Mouse (Mus musculus) kidney, embryonic 14.5 days (tissue): ENCODE results near the gene Per3. TPM values are rescaled to one million over a fixed set of nuclear protein-coding genes. Genes with fewer than 3 reads are reported as not detected.

ENCODE experiments used
- ATAC-seq: fragments of 200-750 bp; cut with Nextera tagmentation; 2 replicates; pipeline ENCODE4 v1.8.0; 2017; ENCODE audit warnings: moderate number of reproducible peaks, mild to moderate bottlenecking, moderate TSS enrichment, moderate library complexity; ENCODE audit not compliant: low FRiP score, low TSS enrichment
- H3K27ac ChIP-seq: fragments of 300-500 bp; sonication (generic); 2 replicates; pipeline ENCODE4 v1.5.1; 2014; ENCODE audit warnings: low read depth, mild to moderate bottlenecking, low read length, moderate library complexity, mixed read lengths
- H3K27me3 ChIP-seq: fragments of 300-500 bp; sonication (generic); 2 replicates; pipeline ENCODE4 v1.6.1; 2014; ENCODE audit warnings: mild to moderate bottlenecking, low read length; ENCODE audit not compliant: control insufficient read depth, insufficient read depth
- H3K36me3 ChIP-seq: fragments of 300-500 bp; sonication (generic); 2 replicates; pipeline ENCODE4 v1.6.1; 2014; ENCODE audit warnings: low read length, mixed read lengths; ENCODE audit not compliant: control insufficient read depth, insufficient read depth
- H3K4me1 ChIP-seq: fragments of 300-500 bp; sonication (generic); 2 replicates; pipeline ENCODE4 v1.6.1; 2014; ENCODE audit warnings: low read length, mixed read lengths; ENCODE audit not compliant: control insufficient read depth, insufficient read depth
- H3K4me2 ChIP-seq: fragments of 300-500 bp; sonication (generic); replicated peaks from 2 replicates; pipeline ENCODE4 v1.6.1; 2014; ENCODE audit warnings: low read depth, mild to moderate bottlenecking, low read length
- H3K4me3 ChIP-seq: fragments of 300-500 bp; sonication (generic); 2 replicates; pipeline ENCODE4 v1.5.1; 2014; ENCODE audit warnings: mild to moderate bottlenecking, low read length
- H3K9ac ChIP-seq: fragments of 300-500 bp; sonication (generic); 2 replicates; pipeline ENCODE4 v1.6.1; 2014; ENCODE audit warnings: low read depth, mild to moderate bottlenecking, low read length, moderate library complexity
- H3K9me3 ChIP-seq: fragments of 300-500 bp; sonication (generic); 2 replicates; pipeline ENCODE4 v1.6.1; 2016; ENCODE audit warnings: low read length; ENCODE audit not compliant: control insufficient read depth
- WGBS: fragments of 180-500 bp; shearing (Covaris S2); extraction: QIAGEN DNeasy Blood & Tissue Kit; methylation state at CpG from one replicate; pipeline ENCODE4 v1.1.7; 2014; 5-methylcytosine and 5-hydroxymethylcytosine counted together
- polyA plus RNA-seq: library from polyadenylated mRNA; unstranded; fragments of >200 nt; fragmentation: Nextera tagmentation; extraction: Ambion mirVana; gene quantifications from 2 replicates; pipeline ENCODE4 v1.2.1, GENCODE M21; 2014

Per3 gene
- polyA plus RNA-seq, 1 experiment from 2014 or later, result 8.8 TPM

DNA sequence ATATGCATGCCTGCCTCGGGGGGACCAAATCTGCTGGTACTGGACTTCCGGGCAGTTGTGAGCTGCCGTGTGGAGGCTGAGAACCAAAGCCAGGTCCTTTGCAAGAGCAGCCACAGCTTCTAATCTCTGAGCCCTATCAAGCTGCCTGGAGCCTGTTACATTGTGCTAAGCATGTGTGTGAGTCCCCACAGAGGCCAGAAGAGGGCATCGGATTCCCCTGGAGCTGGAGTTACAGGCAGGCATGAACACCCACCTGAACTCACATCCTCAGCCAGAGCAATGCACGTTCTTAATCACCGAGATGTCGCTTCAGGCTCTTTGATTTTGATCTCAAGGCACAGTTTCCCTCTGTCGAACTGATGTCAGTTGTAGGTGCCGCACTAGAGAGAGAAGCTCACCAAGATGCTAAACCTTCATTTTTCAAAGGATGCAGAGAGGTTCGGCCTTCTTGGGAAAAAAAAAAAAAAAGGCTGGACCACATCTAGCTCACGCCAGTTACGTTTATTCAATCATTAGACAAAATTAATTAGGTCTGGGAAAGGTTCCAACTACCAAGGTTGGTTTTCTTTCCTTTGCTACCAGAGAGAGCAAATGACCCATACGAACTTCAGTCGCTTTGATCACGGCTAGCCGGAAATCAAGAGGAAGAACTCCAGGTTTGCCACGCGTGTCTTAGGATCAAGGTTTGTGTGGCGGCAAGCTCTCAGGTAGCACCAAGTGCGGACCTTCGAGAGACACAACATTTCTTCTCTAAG, 66.1 kb downstream of the Per3 start:
- no peaks in the 10 kb centered on the region for H3K27me3 ChIP-seq
- H3K36me3 ChIP-seq, result no peaks in the 10 kb centered on the region
- H3K9ac ChIP-seq, result no peak overlapping the region
- H3K4me1 ChIP-seq, result no peaks in the 10 kb centered on the region
- ATAC-seq, result no peak
- no peak overlapping the region for H3K27ac ChIP-seq
- no peak overlapping the region for H3K4me2 ChIP-seq
- no peak overlapping the region for H3K4me3 ChIP-seq
- 67% methylated on average over 21 of the region's 21 CpGs for WGBS
- H3K9me3 ChIP-seq, result no peaks in the 10 kb centered on the region

GRCm38 (mm10) chr4:150975145-150975544, 69.3 kb downstream of the Per3 start:
- Histone ChIP-seq H3K4me3 (no peak overlapping the region), H3K27me3 (no peaks in the 10 kb centered on the region), H3K9ac (no peak overlapping the region), H3K4me1 (no peaks in the 10 kb centered on the region), H3K27ac (no peak overlapping the region), H3K4me2 (no peak overlapping the region), H3K36me3 (no peaks in the 10 kb centered on the region), H3K9me3 (no peaks in the 10 kb centered on the region)
- no peak for ATAC-seq
- 38% methylated on average over 1 of the region's 1 CpGs for WGBS

- WGBS, result 84% methylated on average over 8 of the region's 8 CpGs
- H3K36me3 ChIP-seq, result no peaks in the 10 kb centered on the region
- no peak for ATAC-seq
- H3K4me2 ChIP-seq, result no peak overlapping the region
- no peak overlapping the region for H3K9ac ChIP-seq
- no peaks in the 10 kb centered on the region for H3K27me3 ChIP-seq
- no peak overlapping the region for H3K4me3 ChIP-seq
- H3K4me1 ChIP-seq, result no peaks in the 10 kb centered on the region
- H3K9me3 ChIP-seq, result no peaks in the 10 kb centered on the region
- no peak overlapping the region for H3K27ac ChIP-seq
These were observed 71.2 kb downstream of the Per3 start for GRCm38 (mm10) chr4:150973264-150973663.

DNA sequence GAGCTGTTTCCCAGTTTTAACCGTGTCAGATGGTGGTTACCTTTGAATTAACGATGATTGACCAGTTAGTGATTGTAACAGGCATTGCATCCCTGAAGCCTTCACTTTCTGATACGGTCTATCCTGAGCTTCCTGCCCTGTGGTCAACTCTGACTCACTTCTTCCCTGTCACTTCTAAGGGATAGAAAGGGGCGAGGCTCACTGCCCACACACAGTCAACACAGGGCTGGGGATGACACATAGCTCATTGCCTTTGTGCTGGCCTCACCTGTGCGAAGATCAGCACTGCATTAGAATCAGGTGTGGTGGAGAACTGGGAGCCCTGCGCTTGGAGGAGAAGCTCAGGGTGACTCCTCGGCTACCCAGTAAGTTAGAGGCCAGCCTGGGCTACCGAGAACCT, 75.5 kb downstream of the Per3 start:
- H3K36me3 ChIP-seq, result no peaks in the 10 kb centered on the region
- WGBS, result 86% methylated on average over 8 of the region's 8 CpGs
- H3K27ac ChIP-seq, result no peak overlapping the region
- H3K4me1 ChIP-seq, result 0 out of 2 replicates have a peak, but pooled peaks cover 6% of the 10 kb centered on the region
- no peak overlapping the region for H3K9ac ChIP-seq
- H3K4me2 ChIP-seq, result no peak overlapping the region
- H3K27me3 ChIP-seq, result no peaks in the 10 kb centered on the region
- no peak for ATAC-seq
- no peaks in the 10 kb centered on the region for H3K9me3 ChIP-seq
- no peak overlapping the region for H3K4me3 ChIP-seq

DNA sequence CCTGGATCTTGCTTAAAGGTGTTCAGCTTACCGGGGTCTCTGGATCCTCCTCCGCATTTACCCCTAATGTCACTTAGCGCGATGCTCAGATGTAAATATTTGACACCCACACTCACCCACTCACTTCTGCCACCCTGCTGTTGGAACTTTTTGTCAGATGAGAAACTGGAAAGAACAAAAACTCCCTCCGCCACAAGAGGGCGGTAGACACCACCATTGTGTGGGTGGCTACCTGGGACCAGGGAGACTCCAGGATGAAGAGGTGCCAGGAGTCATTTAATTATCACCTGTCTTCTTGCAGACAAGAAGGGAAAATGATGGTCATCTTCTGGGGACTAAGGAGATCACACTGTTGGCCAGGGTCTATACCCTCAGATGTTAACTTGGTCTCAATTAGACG, 77.9 kb downstream of the Per3 start:
- no peak; the same call in 1 of the 2 replicates for ATAC-seq
- 0 out of 2 replicates have a peak, but pooled peaks cover 6% of the 10 kb centered on the region for H3K4me1 ChIP-seq
- H3K9me3 ChIP-seq, result no peaks in the 10 kb centered on the region
- no peak overlapping the region for H3K4me2 ChIP-seq
- no peak overlapping the region for H3K9ac ChIP-seq
- 19% methylated on average over 7 of the region's 7 CpGs for WGBS
- no peaks in the 10 kb centered on the region for H3K27me3 ChIP-seq
- H3K36me3 ChIP-seq, result no peaks in the 10 kb centered on the region
- no peak overlapping the region for H3K4me3 ChIP-seq
- H3K27ac ChIP-seq, result no peak overlapping the region

- H3K9me3 ChIP-seq, result no peaks in the 10 kb centered on the region
- no peak overlapping the region for H3K4me2 ChIP-seq
- WGBS, result 74% methylated on average over 11 of the region's 11 CpGs
- no peak; the same call in 1 of the 2 replicates for ATAC-seq
- 0 out of 2 replicates have a peak, but pooled peaks cover 6% of the 10 kb centered on the region for H3K4me1 ChIP-seq
- H3K9ac ChIP-seq, result no peak overlapping the region
- H3K36me3 ChIP-seq, result no peaks in the 10 kb centered on the region
- no peak overlapping the region for H3K4me3 ChIP-seq
- H3K27ac ChIP-seq, result no peak overlapping the region
- no peaks in the 10 kb centered on the region for H3K27me3 ChIP-seq
These were observed 78.9 kb downstream of the Per3 start for GRCm38 (mm10) chr4:150965555-150965951.

GRCm38 (mm10) chr4:150964635-150965554, 79.6 kb downstream of the Per3 start:
- H3K4me2 ChIP-seq, result peak overlapping the region; percentile 33
- no peak overlapping the region for H3K9ac ChIP-seq
- WGBS, result 13% methylated on average over 25 of the region's 25 CpGs
- H3K36me3 ChIP-seq, result no peaks in the 10 kb centered on the region
- 0 out of 2 replicates have a peak, but pooled peaks cover 6% of the 10 kb centered on the region for H3K4me1 ChIP-seq
- no peak overlapping the region for H3K27ac ChIP-seq
- no peaks in the 10 kb centered on the region for H3K27me3 ChIP-seq
- H3K4me3 ChIP-seq, result peak overlapping the region; percentile 24; the same call in 1 of the 2 replicates
- H3K9me3 ChIP-seq, result no peaks in the 10 kb centered on the region
- peak; percentile 54; the same call in 1 of the 2 replicates for ATAC-seq

DNA sequence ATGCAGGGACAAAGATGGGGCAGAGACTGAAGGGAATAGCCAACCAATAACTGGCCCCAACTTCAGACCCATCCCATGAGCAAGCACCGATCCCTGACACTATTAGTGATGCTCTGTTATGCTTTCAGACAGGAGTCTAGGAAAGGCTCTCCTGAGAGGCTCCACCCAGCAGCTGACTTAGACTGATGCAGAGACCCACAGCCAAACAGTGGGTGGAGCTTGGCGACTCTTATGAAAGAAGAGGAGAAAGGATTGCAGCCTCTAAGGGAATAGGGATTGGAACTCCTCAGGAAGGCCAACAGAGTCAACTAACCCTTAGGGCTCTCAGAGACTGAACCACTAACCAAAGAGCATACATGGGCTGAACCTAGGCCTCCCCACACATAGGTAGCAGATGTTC, 80.8 kb downstream of the Per3 start:
- H3K9me3 ChIP-seq, result no peaks in the 10 kb centered on the region
- 63% methylated on average over 2 of the region's 2 CpGs for WGBS
- 0 out of 2 replicates have a peak, but pooled peaks cover 6% of the 10 kb centered on the region for H3K4me1 ChIP-seq
- no peak overlapping the region for H3K4me3 ChIP-seq
- no peaks in the 10 kb centered on the region for H3K27me3 ChIP-seq
- H3K9ac ChIP-seq, result no peak overlapping the region
- ATAC-seq, result no peak
- H3K4me2 ChIP-seq, result no peak overlapping the region
- no peak overlapping the region for H3K27ac ChIP-seq
- no peaks in the 10 kb centered on the region for H3K36me3 ChIP-seq

- ATAC-seq, result no peak
- no peak overlapping the region for H3K9ac ChIP-seq
- no peaks in the 10 kb centered on the region for H3K36me3 ChIP-seq
- H3K27me3 ChIP-seq, result no peaks in the 10 kb centered on the region
- 0 out of 2 replicates have a peak, but pooled peaks cover 6% of the 10 kb centered on the region for H3K4me1 ChIP-seq
- 61% methylated on average over 6 of the region's 6 CpGs for WGBS
- no peaks in the 10 kb centered on the region for H3K9me3 ChIP-seq
- H3K27ac ChIP-seq, result no peak overlapping the region
- no peak overlapping the region for H3K4me2 ChIP-seq
- no peak overlapping the region for H3K4me3 ChIP-seq
These were observed 82.2 kb downstream of the Per3 start for GRCm38 (mm10) chr4:150962231-150962630.
